Mouse (Mus musculus) forebrain, embryonic 15.5 days (tissue): ENCODE results near the gene Mdh1b. TPM values are rescaled to one million over a fixed set of nuclear protein-coding genes. Genes with fewer than 3 reads are reported as not detected.

Experiments used
- polyA plus RNA-seq: library from polyadenylated mRNA; unstranded; fragments of >200 nt; fragmentation: Nextera tagmentation; extraction: Ambion mirVana; gene quantifications from 2 replicates; pipeline ENCODE4 v1.2.1, GENCODE M21; 2015

Mdh1b gene
- polyA plus RNA-seq, 1 experiment from 2014 or later, result 0.41 TPM

Other genes with a start within 250 kb of the Mdh1b start
- 0.17 TPM in 1 of 2 replicates, not detected in the other for gene Gm39653, start 114.3 kb downstream of the Mdh1b start, polyA plus RNA-seq
- not detected in 2 replicates for gene Dytn, start 43.4 kb downstream of the Mdh1b start, polyA plus RNA-seq
- gene Fastkd2, start 296 bp upstream of the Mdh1b start, polyA plus RNA-seq, result 46.2 and 46.5 TPM in 2 replicates
- gene 4933402D24Rik, start 38.9 kb upstream of the Mdh1b start, polyA plus RNA-seq, result 0.19 and 0.31 TPM in 2 replicates